Mouse (Mus musculus): ENCODE measurements around the gene Zcwpw1. TPM values are rescaled to one million over a fixed set of nuclear protein-coding genes. Genes with fewer than 3 reads are reported as not detected.
"Not testable (repeated sequence)": the region's sequence is repeated elsewhere in the genome, so short reads cannot be mapped to it uniquely, and the experiment has no call there.

Gene Zcwpw1
- total RNA-seq, 2 experiments from 2014 or later = 1.0 to 12.7 TPM

GRCm38 (mm10) chr5:137828694-137829093, 41.1 kb downstream of the Zcwpw1 start:
- peak; percentile 71 for ATAC-seq (replicated peaks; ENCODE audit: poor library complexity, severe bottlenecking)

GRCm38 (mm10) chr5:137830238-137830637, 42.6 kb downstream of the Zcwpw1 start:
- ATAC-seq (replicated peaks; ENCODE audit: poor library complexity, severe bottlenecking) = peak; percentile 56

GRCm38 (mm10) chr5:137831106-137831505, 43.5 kb downstream of the Zcwpw1 start:
- ATAC-seq (replicated peaks; ENCODE audit: poor library complexity, severe bottlenecking) = peak; percentile 45

- peak; percentile 18 for ATAC-seq (replicated peaks; ENCODE audit: poor library complexity, severe bottlenecking)
Measured at GRCm38 (mm10) chr5:137831506-137831905, 43.9 kb downstream of the Zcwpw1 start.

- no peak for ATAC-seq (replicated peaks; ENCODE audit: poor library complexity, severe bottlenecking)
Measured at GRCm38 (mm10) chr5:137833500-137833899, 45.9 kb downstream of the Zcwpw1 start.

GRCm38 (mm10) chr5:137835966-137836520, 48.4 kb downstream of the Zcwpw1 start, which contains the start of gene Pilra:
Gene Pilra (minus strand): TSS chr5:137836281.
- ATAC-seq (replicated peaks; ENCODE audit: poor library complexity, severe bottlenecking) = peak; percentile 77

- no peak for ATAC-seq (replicated peaks; ENCODE audit: poor library complexity, severe bottlenecking)
Measured at GRCm38 (mm10) chr5:137836611-137837010, 49.0 kb downstream of the Zcwpw1 start.

GRCm38 (mm10) chr5:137837110-137837509, 49.5 kb downstream of the Zcwpw1 start:
- peak; percentile 77 for ATAC-seq (replicated peaks; ENCODE audit: poor library complexity, severe bottlenecking)

- ATAC-seq (replicated peaks; ENCODE audit: poor library complexity, severe bottlenecking) = not testable (repeated sequence)
Measured at GRCm38 (mm10) chr5:137850313-137850712, 62.7 kb downstream of the Zcwpw1 start.

- not testable (repeated sequence) for ATAC-seq (replicated peaks; ENCODE audit: poor library complexity, severe bottlenecking)
Measured at GRCm38 (mm10) chr5:137854907-137855306, 67.3 kb downstream of the Zcwpw1 start.

GRCm38 (mm10) chr5:137856870-137857269, 69.3 kb downstream of the Zcwpw1 start:
- peak; percentile 43 for ATAC-seq (replicated peaks; ENCODE audit: poor library complexity, severe bottlenecking)

GRCm38 (mm10) chr5:137857960-137858710, 70.5 kb downstream of the Zcwpw1 start, which contains the start of gene Pilrb1:
Gene Pilrb1 (minus strand): TSS chr5:137858106.
- ATAC-seq (replicated peaks; ENCODE audit: poor library complexity, severe bottlenecking) = peak; percentile 80

GRCm38 (mm10) chr5:137864008-137864407, 76.4 kb downstream of the Zcwpw1 start:
- not testable (repeated sequence) for ATAC-seq (replicated peaks; ENCODE audit: poor library complexity, severe bottlenecking)

GRCm38 (mm10) chr5:137868600-137868999, 81.0 kb downstream of the Zcwpw1 start:
- ATAC-seq (replicated peaks; ENCODE audit: poor library complexity, severe bottlenecking) = not testable (repeated sequence)

- peak; percentile 85 for ATAC-seq (replicated peaks; ENCODE audit: poor library complexity, severe bottlenecking)
Measured at GRCm38 (mm10) chr5:137871644-137872380, 84.2 kb downstream of the Zcwpw1 start, which contains the start of gene Pilrb2. Gene Pilrb2 (minus strand): TSS chr5:137871815.

Other genes with a start within 250 kb of the Zcwpw1 start
- gene Actl6b, start 234.3 kb upstream of the Zcwpw1 start, total RNA-seq (2014; fragmentation: Nextera tagmentation) = not detected in 2 replicates
- not detected in 2 replicates for gene Actl6b, start 234.3 kb upstream of the Zcwpw1 start, total RNA-seq (2017)
- gene Tfr2, start 218.0 kb upstream of the Zcwpw1 start, total RNA-seq (2014; fragmentation: Nextera tagmentation) = 5.8 and 20.3 TPM in 2 replicates
- 7.5 and 10.2 TPM in 2 replicates for gene Tfr2, start 218.0 kb upstream of the Zcwpw1 start, total RNA-seq (2017)
- gene Mospd3, start 186.7 kb upstream of the Zcwpw1 start, total RNA-seq (2014; fragmentation: Nextera tagmentation) = 146 and 159 TPM in 2 replicates
- gene Mospd3, start 186.7 kb upstream of the Zcwpw1 start, total RNA-seq (2017) = 4.0 and 7.4 TPM in 2 replicates
- gene Pcolce, start 174.0 kb upstream of the Zcwpw1 start, total RNA-seq (2014; fragmentation: Nextera tagmentation) = not detected in 2 replicates
- gene Pcolce, start 174.0 kb upstream of the Zcwpw1 start, total RNA-seq (2017) = 0.62 TPM in 1 of 2 replicates, not detected in the other
- gene Fbxo24, start 158.8 kb upstream of the Zcwpw1 start, total RNA-seq (2014; fragmentation: Nextera tagmentation) = not detected in 2 replicates
- not detected in 2 replicates for gene Fbxo24, start 158.8 kb upstream of the Zcwpw1 start, total RNA-seq (2017)
- gene Lrch4, start 158.7 kb upstream of the Zcwpw1 start, total RNA-seq (2014; fragmentation: Nextera tagmentation) = 57.4 and 73.0 TPM in 2 replicates
- 34.6 and 42.2 TPM in 2 replicates for gene Lrch4, start 158.7 kb upstream of the Zcwpw1 start, total RNA-seq (2017)
- gene Gm20605, start 158.6 kb upstream of the Zcwpw1 start, total RNA-seq (2014; fragmentation: Nextera tagmentation) = 13.2 and 16.4 TPM in 2 replicates
- 0.62 and 3.6 TPM in 2 replicates for gene Gm20605, start 158.6 kb upstream of the Zcwpw1 start, total RNA-seq (2017)
- 32.1 and 55.2 TPM in 2 replicates for gene Sap25, start 146.5 kb upstream of the Zcwpw1 start, total RNA-seq (2014; fragmentation: Nextera tagmentation)
- gene Sap25, start 146.5 kb upstream of the Zcwpw1 start, total RNA-seq (2017) = 9.7 and 20.8 TPM in 2 replicates
- not detected in 2 replicates for gene Irs3, start 142.1 kb upstream of the Zcwpw1 start, total RNA-seq (2014; fragmentation: Nextera tagmentation)
- gene Irs3, start 142.1 kb upstream of the Zcwpw1 start, total RNA-seq (2017) = not detected in 2 replicates
- gene Agfg2, start 103.1 kb upstream of the Zcwpw1 start, total RNA-seq (2014; fragmentation: Nextera tagmentation) = 13.7 and 15.0 TPM in 2 replicates
- 10.7 and 13.9 TPM in 2 replicates for gene Agfg2, start 103.1 kb upstream of the Zcwpw1 start, total RNA-seq (2017)
- not detected in 2 replicates for gene Nyap1, start 46.2 kb upstream of the Zcwpw1 start, total RNA-seq (2014; fragmentation: Nextera tagmentation)
- gene Nyap1, start 46.2 kb upstream of the Zcwpw1 start, total RNA-seq (2017) = not detected in 2 replicates
- gene Tsc22d4, start 42.1 kb upstream of the Zcwpw1 start, total RNA-seq (2014; fragmentation: Nextera tagmentation) = 71.5 and 78.5 TPM in 2 replicates
- 57.5 and 74.8 TPM in 2 replicates for gene Tsc22d4, start 42.1 kb upstream of the Zcwpw1 start, total RNA-seq (2017)
- gene Ppp1r35, start 8.9 kb upstream of the Zcwpw1 start, total RNA-seq (2014; fragmentation: Nextera tagmentation) = 29.4 and 36.7 TPM in 2 replicates
- gene Ppp1r35, start 8.9 kb upstream of the Zcwpw1 start, total RNA-seq (2017) = 22.9 and 24.1 TPM in 2 replicates
- 33.9 and 35.2 TPM in 2 replicates for gene Mepce, start 143 bp upstream of the Zcwpw1 start, total RNA-seq (2014; fragmentation: Nextera tagmentation)
- 14.5 and 48.4 TPM in 2 replicates for gene Mepce, start 143 bp upstream of the Zcwpw1 start, total RNA-seq (2017)
- gene Pilra, start 48.5 kb downstream of the Zcwpw1 start, total RNA-seq (2014; fragmentation: Nextera tagmentation) = 3.2 and 4.0 TPM in 2 replicates
- gene Pilra, start 48.5 kb downstream of the Zcwpw1 start, total RNA-seq (2017) = 11.4 and 12.7 TPM in 2 replicates
- gene Pilrb1, start 70.3 kb downstream of the Zcwpw1 start, total RNA-seq (2014; fragmentation: Nextera tagmentation) = 3.5 and 12.1 TPM in 2 replicates
- gene Pilrb1, start 70.3 kb downstream of the Zcwpw1 start, total RNA-seq (2017) = 7.2 and 7.6 TPM in 2 replicates
- 3.2 and 13.2 TPM in 2 replicates for gene Pilrb2, start 84.0 kb downstream of the Zcwpw1 start, total RNA-seq (2014; fragmentation: Nextera tagmentation)
- gene Pilrb2, start 84.0 kb downstream of the Zcwpw1 start, total RNA-seq (2017) = 4.3 and 10.3 TPM in 2 replicates
- not detected in 2 replicates for gene Cyp3a13, start 133.8 kb downstream of the Zcwpw1 start, total RNA-seq (2014; fragmentation: Nextera tagmentation)
- gene Cyp3a13, start 133.8 kb downstream of the Zcwpw1 start, total RNA-seq (2017) = not detected in 2 replicates
- gene Gjc3, start 175.3 kb downstream of the Zcwpw1 start, total RNA-seq (2014; fragmentation: Nextera tagmentation) = not detected in 2 replicates
- gene Gjc3, start 175.3 kb downstream of the Zcwpw1 start, total RNA-seq (2017) = not detected in 2 replicates
- not detected in 2 replicates for gene Azgp1, start 193.7 kb downstream of the Zcwpw1 start, total RNA-seq (2014; fragmentation: Nextera tagmentation)
- gene Azgp1, start 193.7 kb downstream of the Zcwpw1 start, total RNA-seq (2017) = not detected in 2 replicates
- gene Smok3a, start 233.5 kb downstream of the Zcwpw1 start, total RNA-seq (2014; fragmentation: Nextera tagmentation) = not detected in 2 replicates
- gene Smok3a, start 233.5 kb downstream of the Zcwpw1 start, total RNA-seq (2017) = not detected in 2 replicates
- not detected in 2 replicates for gene Smok3b, start 233.6 kb downstream of the Zcwpw1 start, total RNA-seq (2014; fragmentation: Nextera tagmentation)
- not detected in 2 replicates for gene Smok3b, start 233.6 kb downstream of the Zcwpw1 start, total RNA-seq (2017)

Measured in granulocyte monocyte progenitor cell, adult 5-6 weeks (primary cell).